Mouse (Mus musculus): ENCODE results near the gene Anapc15-ps.

- no peak for TF ChIP-seq CTCF (IDR thresholded peaks at IDR 0.05; ENCODE audit: low read depth, low read length)
- no peak for TF ChIP-seq POLR2A (IDR thresholded peaks at IDR 0.05; ENCODE audit: borderline replicate concordance, low read depth, low read length)
Observed at GRCm38 (mm10) chr10:95683735-95684134, 10.5 kb upstream of the Anapc15-ps start.
